10 mouse cellular contexts compared by ENCODE assay signal in the genomic region with DNA sequence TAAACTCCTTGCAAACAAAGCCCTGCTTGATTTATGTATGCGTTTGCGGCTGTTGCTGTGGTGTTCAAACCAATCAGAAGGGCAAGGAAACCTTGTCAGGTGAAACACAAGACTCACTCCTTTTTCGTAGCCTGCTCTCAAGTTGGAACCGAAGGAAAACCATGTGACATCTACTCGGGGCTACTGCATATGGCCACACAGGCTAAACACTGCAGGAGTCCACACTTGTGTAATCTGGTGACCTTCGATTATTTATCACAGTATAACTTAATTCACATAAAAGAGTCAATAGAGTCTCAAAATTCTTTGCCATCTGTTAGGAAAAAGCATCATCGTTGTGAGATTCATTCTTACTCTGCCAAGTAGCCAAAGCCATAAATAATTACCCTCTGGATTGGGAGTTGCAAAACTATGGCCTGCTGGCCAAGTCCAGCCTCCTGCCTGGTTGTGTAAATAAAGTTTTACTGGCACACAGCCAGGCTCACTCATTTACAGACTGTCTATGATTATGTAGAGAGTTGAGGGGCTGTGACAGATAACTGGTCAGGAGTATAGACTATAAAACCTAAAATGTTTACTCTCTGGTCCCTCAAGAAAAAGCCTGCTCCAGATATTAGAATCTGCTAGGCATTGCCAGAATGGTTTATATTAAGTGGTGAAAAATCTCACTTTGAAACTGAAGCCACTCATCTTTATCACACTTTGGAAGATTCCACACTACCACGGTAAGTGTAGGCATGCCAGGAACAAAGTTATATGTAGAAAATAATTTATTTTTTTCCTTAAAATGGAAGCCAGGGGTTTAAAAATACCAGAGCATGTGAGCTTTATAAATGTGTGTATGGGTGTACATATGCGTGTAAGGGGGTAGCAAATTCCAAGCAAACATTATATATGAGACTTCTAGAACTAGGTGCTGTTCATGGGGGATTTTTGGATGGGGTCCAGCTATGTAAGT. TPM values are rescaled to one million over a fixed set of nuclear protein-coding genes. Genes with fewer than 3 reads are reported as not detected.
A peak's percentile ranks its signal among the peaks of the same experiment; 100 is the strongest.
DNase-seq lines count a peak whose midpoint lies in the region; ATAC-seq and TF ChIP-seq lines count a peak whose summit lies in the region.
"Had no signal": no experiment of that assay in that cellular context is flagged by ENCODE, and none has a peak within 500 bp of the region (broad histone marks: within the 10 kb centered on the region; RNA-seq: fewer than 3 reads in every experiment).

No protein-coding gene starts in this region.

- no peak overlapping the region for H3K9ac ChIP-seq in intestine, embryonic 16.5 days (ENCODE audit: low read depth, low read length)

- peak; percentile 89 for ATAC-seq in intestine, embryonic 16.5 days

- no peak for TF ChIP-seq POLR2A in lung, adult 2 months (IDR thresholded peaks at IDR 0.05; ENCODE audit: borderline replicate concordance, extremely low read depth, low read depth, low read length)

- no peaks in the 10 kb centered on the region for H3K27me3 ChIP-seq in intestine, embryonic 16.5 days (replicated peaks; ENCODE audit: control insufficient read depth, insufficient read depth, low read length)
- H3K27me3 ChIP-seq: CH12.LX had no signal

- no peak overlapping the region for H3K4me3 ChIP-seq in gastrocnemius, adult 2 months
- H3K4me3 ChIP-seq in intestine, embryonic 16.5 days (ENCODE audit: low read length), result no peak overlapping the region
- no peak overlapping the region for H3K4me3 ChIP-seq in lung, adult 2 months (replicated peaks; ENCODE audit: extremely low read depth, low read depth, low read length)

- intact Hi-C loops in gastrocnemius, adult 2 months (cut with DNase I), result no loop called here

- no peaks in the 10 kb centered on the region for H3K9me3 ChIP-seq in intestine, embryonic 16.5 days (ENCODE audit: control insufficient read depth, low read length)

- H3K36me3 ChIP-seq in intestine, embryonic 16.5 days (ENCODE audit: control insufficient read depth, insufficient read depth, low read length), result no peaks in the 10 kb centered on the region

- WGBS in intestine, embryonic 16.5 days, result 40% methylated on average over 9 of the region's 9 CpGs
- 59% methylated on average over 9 of the region's 9 CpGs for WGBS in lung, adult 2 months

- H3K4me2 ChIP-seq in intestine, embryonic 16.5 days (ENCODE audit: low read depth, low read length), result no peak overlapping the region

- no peak overlapping the region for H3K27ac ChIP-seq in gastrocnemius, adult 2 months
- peak overlapping the region; percentile 25; the same call in 1 of the 2 replicates for H3K27ac ChIP-seq in intestine, embryonic 16.5 days (ENCODE audit: low read length)

- no peak for TF ChIP-seq CTCF in gastrocnemius, adult 2 months (IDR thresholded peaks at IDR 0.05)
- TF ChIP-seq CTCF in lung, adult 2 months (IDR thresholded peaks at IDR 0.05; ENCODE audit: insufficient read depth, low read length), result no peak

- DNase-seq in gastrocnemius, adult 2 months, result peak; percentile 53
- DNase-seq in gastrocnemius, postnatal 25 days, result no peak
- DNase-seq in NIH3T3 (ENCODE audit: low read depth), result peak; percentile 96
- DNase-seq in lung, adult 2 months, result peak; percentile 47
- DNase-seq in layer of hippocampus, adult 8-10 months (ENCODE audit: low spot score in 2 of 2), result no peak
- DNase-seq in urinary bladder, postnatal 10 days (ENCODE audit: low spot score), result no peak
- DNase-seq in right cerebral cortex, postnatal 10 days (ENCODE audit: low spot score in 2 of 2), result no peak
- DNase-seq: gastrocnemius, postnatal 10 days had no signal

- H3K4me1 ChIP-seq in intestine, embryonic 16.5 days (ENCODE audit: control insufficient read depth, insufficient read depth, low read length), result peaks cover 7% of the 10 kb centered on the region; the same call in 1 of the 2 replicates
- no peaks in the 10 kb centered on the region; the same call in 1 of the 2 replicates for H3K4me1 ChIP-seq in lung, adult 2 months (ENCODE audit: control insufficient read depth, insufficient read depth, low read length)

RNA-seq across cellular contexts. Expression of gene Tanc2, which starts 40.3 kb away (rescaled TPM):
- 10 to 100 TPM in 1 of 2 experiments, 1 to 10 TPM in 1; 9.7 to 10.5 TPM for total RNA-seq in gastrocnemius, adult 2 months (2021)
- 10 to 100 TPM; 10.6 to 11.4 TPM for total RNA-seq in gastrocnemius, postnatal 25 days (2021)
- polyA plus RNA-seq in intestine, embryonic 16.5 days (2015; fragmentation: Nextera tagmentation; extraction: Ambion mirVana), result 4.7 and 4.9 TPM in 2 replicates
- polyA plus RNA-seq in lung, adult 2 months (2012; rRNA removed), result 7.6 and 10.2 TPM in 2 replicates
- total RNA-seq in layer of hippocampus, adult 8-10 months (2022), result 100 to 1,000 TPM; 135 to 166 (median 155) TPM

Comparison
In these comparisons a context has a peak if more than half of its experiments do, and no peak if none do; other contexts are left out.
1. DNase-seq: peak in gastrocnemius, adult 2 months (single experiment), NIH3T3 (single experiment) and lung, adult 2 months (single experiment); none in gastrocnemius, postnatal 25 days (single experiment), layer of hippocampus, adult 8-10 months (0 of 2), urinary bladder, postnatal 10 days (single experiment) and right cerebral cortex, postnatal 10 days (0 of 2).
2. RNA of gene Tanc2, which starts 40.3 kb away (total RNA-seq): 135 to 166 TPM in layer of hippocampus, adult 8-10 months; 10.6 to 11.4 TPM in gastrocnemius, postnatal 25 days and 9.7 to 10.5 TPM in gastrocnemius, adult 2 months; every median in the first group is over 10 times any median in the second.